Mouse (Mus musculus): ENCODE data around the gene Slc25a42.
A peak's percentile ranks its signal among the peaks of the same experiment; 100 is the strongest.

DNA sequence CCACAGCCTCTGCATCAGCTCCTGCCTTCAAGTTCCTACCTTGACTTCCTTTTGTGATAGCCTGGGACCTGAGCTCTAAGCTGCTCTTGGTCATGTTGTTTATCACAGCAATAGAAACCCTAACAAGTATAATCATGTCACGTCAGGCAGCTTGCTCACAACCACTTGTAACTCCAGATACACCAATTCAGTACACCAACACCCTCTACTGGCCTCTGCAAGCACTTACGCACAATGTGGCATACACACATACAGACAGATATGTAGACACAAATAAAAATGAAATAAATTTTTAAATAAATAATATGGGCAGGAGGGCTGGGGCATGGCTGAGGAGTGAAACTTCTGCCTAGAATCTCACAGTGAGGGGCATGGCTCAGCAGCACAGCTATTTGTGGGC, 16.3 kb downstream of the Slc25a42 start:
- peak; percentile 57 for TF ChIP-seq CTCF (IDR thresholded peaks at IDR 0.05; ENCODE audit: low read depth)
- TF ChIP-seq EP300 (optimal IDR thresholded peaks at IDR 0.05): no peak

All from stomach, postnatal 0 days (tissue).